Mouse (Mus musculus) embryonic facial prominence, embryonic 10.5 days (tissue): ENCODE data around the gene Lmbrd1. TPM values are rescaled to one million over a fixed set of nuclear protein-coding genes. Genes with fewer than 3 reads are reported as not detected.
"Not testable (repeated sequence)": the region's sequence is repeated elsewhere in the genome, so short reads cannot be mapped to it uniquely, and the experiment has no call there.

Experiments
- DNase-seq: peaks from one replicate; pipeline ENCODE4 v3.0.0-alpha.2; 2017; ENCODE audit warnings: low spot score
- H3K27ac ChIP-seq: fragments of 300-500 bp; sonication (generic); replicated peaks from 2 replicates; pipeline ENCODE4 v1.5.1; 2016; ENCODE audit warnings: mild to moderate bottlenecking
- H3K27me3 ChIP-seq: fragments of 300-500 bp; sonication (generic); replicated peaks from 2 replicates; pipeline ENCODE4 v1.6.1; 2016; ENCODE audit warnings: low read depth, mild to moderate bottlenecking; ENCODE audit not compliant: poor library complexity, severe bottlenecking
- H3K36me3 ChIP-seq: fragments of 300-500 bp; sonication (generic); replicated peaks from 2 replicates; pipeline ENCODE4 v1.6.1; 2016; ENCODE audit warnings: mild to moderate bottlenecking, moderate library complexity
- H3K4me1 ChIP-seq: fragments of 300-500 bp; sonication (generic); 2 replicates; pipeline ENCODE4 v1.6.1; 2016
- H3K4me3 ChIP-seq: fragments of 300-500 bp; sonication (generic); 2 replicates; pipeline ENCODE4 v1.5.1; 2016; ENCODE audit warnings: mild to moderate bottlenecking, moderate library complexity
- H3K9me3 ChIP-seq: fragments of 300-500 bp; sonication (generic); 2 replicates; pipeline ENCODE4 v1.6.1; 2016; ENCODE audit warnings: mild to moderate bottlenecking
- WGBS: fragments of 180-500 bp; shearing (Covaris S2); methylation state at CpG from one replicate; pipeline ENCODE4 v1.1.7; 2016; 5-methylcytosine and 5-hydroxymethylcytosine counted together
- polyA plus RNA-seq: library from polyadenylated mRNA; unstranded; fragments of >200 nt; fragmentation: Nextera tagmentation; extraction: Ambion mirVana; gene quantifications from 2 replicates; pipeline ENCODE4 v1.2.1, GENCODE M21; 2016

The Lmbrd1 gene
- polyA plus RNA-seq, 1 experiment from 2014 or later: 21.3 TPM

DNA sequence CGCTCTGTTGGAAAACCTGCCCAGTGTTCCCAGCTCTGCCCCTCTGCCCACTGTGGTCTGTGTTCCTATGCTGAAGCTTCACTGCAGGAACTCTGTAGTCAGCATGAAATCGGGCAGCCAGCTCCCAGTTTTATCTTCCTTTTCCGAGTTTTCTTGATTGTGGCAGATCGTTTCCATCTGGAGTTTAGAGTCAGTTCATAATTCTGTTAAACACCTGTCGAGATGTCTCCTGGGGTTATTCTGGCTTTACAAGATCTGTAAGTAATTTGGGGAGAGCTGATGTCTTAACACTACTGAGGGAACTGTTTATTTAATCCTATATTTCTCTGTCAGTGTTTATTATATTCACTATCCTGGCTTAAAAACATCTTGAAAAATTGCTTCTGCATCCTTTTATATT lies 56.4 kb downstream of the Lmbrd1 start:
- peaks cover 3% of the 10 kb centered on the region; the same call in 1 of the 2 replicates for H3K4me1 ChIP-seq
- no peaks in the 10 kb centered on the region for H3K27me3 ChIP-seq
- no peak overlapping the region for H3K4me3 ChIP-seq
- H3K27ac ChIP-seq: no peak overlapping the region
- H3K36me3 ChIP-seq: peaks cover 40% of the 10 kb centered on the region
- WGBS: 60% methylated on average over 5 of the region's 5 CpGs
- H3K9me3 ChIP-seq: no peaks in the 10 kb centered on the region
- DNase-seq: peak; percentile 18

DNA sequence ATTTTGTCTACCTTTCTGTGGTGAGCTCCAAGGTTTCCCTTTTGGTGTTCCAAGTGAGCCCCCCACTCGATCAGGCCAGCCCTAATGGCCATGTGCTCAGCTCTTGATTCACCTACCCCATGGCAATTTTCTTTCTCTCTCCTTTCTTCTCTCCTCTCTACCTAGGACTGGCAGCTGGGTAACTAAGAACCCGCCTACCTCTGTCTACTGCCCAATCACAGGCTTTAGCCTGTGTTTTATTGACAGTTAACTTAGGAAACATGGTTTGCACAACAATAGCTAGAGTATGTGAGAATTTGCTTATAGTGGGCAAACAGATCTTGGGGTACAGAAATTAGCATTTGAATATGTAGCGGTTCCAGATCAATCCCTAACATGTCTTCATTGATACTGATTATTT lies 62.5 kb downstream of the Lmbrd1 start:
- H3K27me3 ChIP-seq: no peaks in the 10 kb centered on the region
- 0 out of 2 replicates have a peak, but pooled peaks cover 5% of the 10 kb centered on the region for H3K36me3 ChIP-seq
- H3K4me1 ChIP-seq: peaks cover 7% of the 10 kb centered on the region; the same call in 1 of the 2 replicates
- no peak overlapping the region for H3K4me3 ChIP-seq
- WGBS: 84% methylated on average over 3 of the region's 3 CpGs
- DNase-seq: no peak
- H3K27ac ChIP-seq: no peak overlapping the region
- H3K9me3 ChIP-seq: no peaks in the 10 kb centered on the region

DNA sequence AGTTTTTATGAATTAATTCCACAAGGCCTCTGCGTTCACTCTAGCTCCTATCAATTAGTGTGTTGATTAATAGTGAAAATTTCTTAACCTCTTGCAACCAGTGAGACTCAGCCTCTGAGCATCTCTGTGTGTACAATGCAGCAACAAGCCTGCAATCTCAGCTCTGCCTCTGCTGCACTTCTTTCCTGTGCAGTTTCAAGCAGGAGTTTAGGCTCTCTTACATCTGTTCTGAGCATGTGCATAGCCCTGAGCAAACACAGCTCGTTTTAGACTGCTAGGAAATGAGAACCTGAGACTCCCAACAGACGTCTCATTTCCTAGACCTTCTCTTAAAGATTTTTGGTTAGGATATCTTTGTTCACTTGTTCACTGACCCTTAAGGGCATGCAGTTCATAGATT lies 63.1 kb downstream of the Lmbrd1 start:
- Histone ChIP-seq H3K36me3 (0 out of 2 replicates have a peak, but pooled peaks cover 5% of the 10 kb centered on the region), H3K27me3 (no peaks in the 10 kb centered on the region), H3K4me3 (no peak overlapping the region), H3K4me1 (peaks cover 7% of the 10 kb centered on the region; the same call in 1 of the 2 replicates), H3K27ac (no peak overlapping the region), H3K9me3 (no peaks in the 10 kb centered on the region)
- WGBS: 33% methylated on average over 3 of the region's 3 CpGs
- no peak for DNase-seq

DNA sequence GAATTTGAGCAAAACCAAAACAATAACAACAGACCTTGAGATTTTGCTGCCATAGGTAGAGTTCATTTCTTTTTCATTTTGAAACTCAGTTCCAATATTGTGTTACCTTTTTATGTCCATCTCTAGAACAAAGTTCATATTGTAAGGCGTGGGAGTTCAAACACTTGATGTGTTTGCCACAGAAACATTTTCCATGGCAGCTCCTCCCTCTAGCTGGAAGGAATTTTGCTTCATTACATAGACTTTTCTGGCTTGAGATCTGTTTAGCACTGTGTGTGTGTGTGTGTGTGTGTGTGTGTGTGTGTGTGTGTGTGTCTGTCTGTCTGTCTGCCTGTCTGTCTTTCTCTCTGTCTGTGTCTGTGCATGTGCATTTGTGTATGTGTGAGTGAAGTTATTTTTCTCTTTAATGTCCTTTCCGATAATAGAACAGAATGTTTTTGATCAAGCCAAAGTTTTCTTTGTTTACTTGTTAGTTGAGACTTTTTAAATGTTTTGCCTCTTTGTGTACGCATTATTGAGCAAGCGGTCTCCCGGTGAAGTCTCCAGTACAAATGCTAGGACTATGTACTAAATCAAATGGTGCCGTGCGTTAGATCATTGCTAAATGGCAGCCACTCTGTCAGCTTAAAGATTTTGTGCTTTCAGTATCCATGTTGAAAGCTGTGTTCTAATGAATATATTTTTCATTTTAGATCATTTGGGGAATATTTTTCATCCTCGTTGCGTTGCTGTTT lies 64.9 kb downstream of the Lmbrd1 start:
- Histone ChIP-seq H3K9me3 (no peaks in the 10 kb centered on the region), H3K27ac (no peak overlapping the region), H3K27me3 (no peaks in the 10 kb centered on the region), H3K4me1 (peaks cover 7% of the 10 kb centered on the region; the same call in 1 of the 2 replicates), H3K36me3 (peaks cover 16% of the 10 kb centered on the region), H3K4me3 (no peak overlapping the region)
- WGBS: 93% methylated on average over 9 of the region's 9 CpGs
- DNase-seq: no peak

DNA sequence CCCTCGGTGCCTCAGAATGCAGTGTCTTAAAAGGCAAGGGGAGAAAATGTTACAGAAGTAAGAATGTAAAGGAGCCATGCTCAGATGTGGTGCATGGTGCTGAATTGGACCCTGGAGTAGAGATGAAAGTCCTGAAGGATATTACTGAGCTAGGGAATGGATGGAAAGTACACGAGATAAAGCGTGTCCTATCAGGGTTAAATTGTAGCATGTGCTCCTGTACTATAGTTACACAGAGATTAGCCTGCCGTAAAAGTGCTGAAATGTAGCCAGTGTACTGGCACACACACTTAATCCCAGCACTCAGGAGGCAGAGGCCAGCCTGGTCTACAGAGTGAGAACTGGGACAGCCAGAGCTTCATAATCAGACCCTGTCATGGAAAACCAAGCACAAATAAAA lies 74.3 kb downstream of the Lmbrd1 start:
- 90% methylated on average over 4 of the region's 4 CpGs for WGBS
- Histone ChIP-seq H3K27me3 (no peaks in the 10 kb centered on the region), H3K4me1 (no peaks in the 10 kb centered on the region), H3K36me3 (peaks cover 35% of the 10 kb centered on the region), H3K9me3 (no peaks in the 10 kb centered on the region), H3K4me3 (no peak overlapping the region), H3K27ac (no peak overlapping the region)
- no peak for DNase-seq

DNA sequence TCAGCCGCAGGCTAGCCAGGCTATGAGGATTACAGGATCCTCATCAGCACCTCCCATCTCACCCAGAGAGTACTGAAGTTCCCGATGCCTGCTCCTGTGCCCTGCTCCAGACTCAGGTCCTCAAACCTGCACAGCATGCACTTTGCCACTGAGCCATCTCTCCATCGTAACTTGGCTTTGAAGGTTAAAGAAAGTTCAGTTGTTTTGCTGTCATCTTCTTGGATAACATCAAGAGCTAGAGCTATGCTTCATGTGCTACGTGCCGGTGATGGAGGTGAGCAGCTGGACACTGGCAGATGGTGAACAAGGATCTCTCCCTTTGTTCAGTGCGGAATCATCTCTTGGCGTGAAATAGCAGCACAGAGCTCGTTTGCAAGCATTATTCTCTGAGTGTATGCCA lies 80.1 kb downstream of the Lmbrd1 start:
- H3K27ac ChIP-seq: no peak overlapping the region
- 82% methylated on average over 8 of the region's 8 CpGs for WGBS
- DNase-seq: no peak
- H3K36me3 ChIP-seq: peaks cover 8% of the 10 kb centered on the region
- 0 out of 2 replicates have a peak, but pooled peaks cover 3% of the 10 kb centered on the region for H3K4me1 ChIP-seq
- H3K4me3 ChIP-seq: no peak overlapping the region
- no peaks in the 10 kb centered on the region for H3K9me3 ChIP-seq
- H3K27me3 ChIP-seq: no peaks in the 10 kb centered on the region

DNA sequence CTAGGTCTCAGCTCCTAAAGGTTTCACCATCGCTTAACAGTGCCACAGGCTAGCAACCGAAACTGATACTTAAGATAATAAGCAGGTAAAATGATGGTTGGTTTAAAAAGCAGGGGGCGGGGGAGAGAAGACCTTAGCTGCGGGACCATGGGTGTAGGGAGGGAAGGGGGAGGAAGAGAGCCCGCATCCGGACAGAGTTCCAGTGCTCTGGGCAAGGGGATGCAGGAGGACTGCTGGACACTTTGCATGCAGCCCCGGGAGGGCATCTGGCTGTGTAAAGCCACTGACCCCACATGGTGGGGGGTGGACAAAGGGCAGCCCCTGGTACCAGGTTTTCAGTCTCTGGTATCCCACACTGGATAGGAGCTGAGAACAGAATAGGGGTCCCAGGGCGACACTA lies 88.0 kb downstream of the Lmbrd1 start:
- no peaks in the 10 kb centered on the region for H3K9me3 ChIP-seq
- no peaks in the 10 kb centered on the region for H3K4me1 ChIP-seq
- H3K36me3 ChIP-seq: peaks cover 21% of the 10 kb centered on the region
- WGBS: 77% methylated on average over 8 of the region's 8 CpGs
- no peak overlapping the region for H3K4me3 ChIP-seq
- no peak for DNase-seq
- H3K27ac ChIP-seq: no peak overlapping the region
- H3K27me3 ChIP-seq: no peaks in the 10 kb centered on the region

DNA sequence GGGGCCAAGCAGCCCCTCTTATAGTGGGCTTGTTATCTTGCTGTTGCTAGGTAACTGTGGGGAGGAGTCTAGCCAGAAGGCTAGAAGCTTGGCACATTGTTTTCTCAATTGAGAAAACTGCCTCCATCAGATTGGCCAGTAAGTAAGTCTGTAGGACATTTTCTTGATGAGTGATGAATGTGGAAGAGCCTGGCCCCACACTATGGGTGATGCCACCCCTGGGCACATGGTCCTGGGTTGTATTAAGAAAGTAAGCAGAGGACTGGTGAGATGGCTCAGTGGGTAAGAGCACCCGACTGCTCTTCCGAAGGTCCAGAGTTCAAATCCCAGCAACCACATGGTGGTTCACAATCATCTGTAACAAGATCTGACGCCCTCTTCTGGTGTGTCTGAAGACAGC lies 88.8 kb downstream of the Lmbrd1 start:
- H3K27me3 ChIP-seq, H3K27ac ChIP-seq, H3K9me3 ChIP-seq, DNase-seq, H3K4me1 ChIP-seq, H3K4me3 ChIP-seq: not testable (repeated sequence)
- peaks cover 19% of the 10 kb centered on the region for H3K36me3 ChIP-seq
- 77% methylated on average over 3 of the region's 3 CpGs for WGBS

DNA sequence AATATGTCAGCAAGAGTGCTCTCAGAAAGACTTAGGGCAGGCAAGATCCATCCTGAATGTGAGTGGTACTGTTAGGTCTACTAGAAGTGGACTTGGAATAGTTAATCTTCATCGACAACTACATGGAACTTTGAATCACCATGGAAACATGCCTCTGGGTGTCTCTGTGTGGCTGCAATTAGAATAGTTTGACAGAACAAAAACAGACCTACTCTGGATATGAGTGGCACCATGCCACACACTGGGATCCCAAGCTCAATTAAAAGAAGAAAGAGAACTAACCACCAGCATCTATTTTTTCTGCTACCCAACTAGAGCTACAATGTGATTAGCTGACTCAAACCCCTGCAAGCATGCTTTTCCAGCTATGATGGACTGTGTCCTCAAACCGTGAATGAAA lies 95.2 kb downstream of the Lmbrd1 start:
- Histone ChIP-seq H3K4me3 (no peak overlapping the region), H3K27me3 (no peaks in the 10 kb centered on the region), H3K9me3 (no peaks in the 10 kb centered on the region), H3K36me3 (no peaks in the 10 kb centered on the region), H3K4me1 (no peaks in the 10 kb centered on the region), H3K27ac (no peak overlapping the region)
- no peak for DNase-seq
- 80% methylated on average over 2 of the region's 2 CpGs for WGBS

DNA sequence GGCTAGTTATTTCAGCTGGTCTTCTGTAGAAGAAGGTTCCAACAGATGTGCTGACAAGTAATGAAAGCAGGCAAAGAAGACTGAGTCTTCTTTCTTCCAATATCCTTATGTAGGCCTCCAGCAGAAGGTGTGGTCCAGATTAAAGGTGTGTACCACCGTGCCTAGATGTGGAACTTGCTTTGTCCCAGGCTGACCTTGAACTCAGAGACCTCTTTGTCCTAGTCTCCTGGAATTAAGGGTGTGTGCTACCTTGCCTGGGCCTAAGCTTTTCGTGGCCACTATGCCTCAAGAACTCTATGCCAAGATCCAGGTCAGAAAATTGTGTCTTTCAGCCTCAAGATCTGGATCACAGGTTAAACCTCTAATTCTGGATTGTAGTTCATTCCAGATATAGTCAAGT lies 98.1 kb downstream of the Lmbrd1 start:
- no peak overlapping the region for H3K27ac ChIP-seq
- WGBS: 91% methylated on average over 2 of the region's 2 CpGs
- H3K27me3 ChIP-seq: no peaks in the 10 kb centered on the region
- no peak overlapping the region for H3K4me3 ChIP-seq
- no peaks in the 10 kb centered on the region for H3K36me3 ChIP-seq
- DNase-seq: no peak
- no peaks in the 10 kb centered on the region for H3K4me1 ChIP-seq
- no peaks in the 10 kb centered on the region for H3K9me3 ChIP-seq

DNA sequence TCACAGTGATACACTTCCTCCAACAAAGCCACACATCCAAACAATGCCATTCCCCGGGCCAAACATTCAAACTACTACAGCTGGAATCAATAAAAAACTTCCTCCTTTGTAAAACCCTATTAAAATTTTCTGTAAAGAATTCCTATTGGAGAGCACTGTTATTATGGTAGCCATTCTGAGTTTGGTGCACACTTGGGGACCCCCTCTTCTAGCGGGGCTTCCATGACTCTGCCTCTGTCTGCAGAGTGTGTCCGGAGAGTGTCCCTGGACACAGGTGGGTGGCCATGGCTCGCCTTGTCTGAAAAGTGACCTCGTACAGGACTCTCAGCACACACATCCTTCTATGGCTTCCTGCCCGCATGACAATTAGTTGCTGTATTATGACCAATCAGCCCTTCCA lies 114.7 kb downstream of the Lmbrd1 start:
- H3K27ac ChIP-seq: no peak overlapping the region
- H3K4me1 ChIP-seq: no peaks in the 10 kb centered on the region
- no peaks in the 10 kb centered on the region for H3K36me3 ChIP-seq
- H3K27me3 ChIP-seq: no peaks in the 10 kb centered on the region
- DNase-seq: no peak
- WGBS: 88% methylated on average over 6 of the region's 6 CpGs
- H3K4me3 ChIP-seq: no peak overlapping the region
- H3K9me3 ChIP-seq: no peaks in the 10 kb centered on the region

DNA sequence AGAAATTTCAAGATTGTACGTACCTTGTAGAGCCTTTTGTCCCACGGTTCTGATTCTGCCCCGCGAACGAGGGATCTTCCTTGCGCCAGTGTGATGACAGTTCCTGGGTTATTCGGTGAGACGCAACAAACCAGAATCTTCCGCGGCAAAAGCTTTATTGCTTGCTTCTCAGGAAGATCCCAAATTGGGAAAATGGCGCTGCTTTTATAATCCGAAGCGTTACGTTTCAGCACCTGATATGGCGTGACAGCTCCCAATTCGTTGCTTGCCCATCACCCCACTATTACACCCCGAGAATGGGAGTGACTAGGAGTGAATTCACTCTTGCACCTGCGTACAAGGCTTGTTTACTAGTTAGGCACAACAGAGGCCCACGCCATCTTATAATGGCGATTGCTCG lies 129.5 kb downstream of the Lmbrd1 start:
- H3K9me3 ChIP-seq, H3K4me1 ChIP-seq, H3K4me3 ChIP-seq, H3K27ac ChIP-seq, H3K27me3 ChIP-seq, H3K36me3 ChIP-seq, DNase-seq: not testable (repeated sequence)
- 95% methylated on average over 21 of the region's 21 CpGs for WGBS
